Mouse (Mus musculus) G1E-ER4 (cell line): ENCODE measurements around the gene Acadl. TPM values are rescaled to one million over a fixed set of nuclear protein-coding genes. Genes with fewer than 3 reads are reported as not detected.

ENCODE experiments used
- GATA1 ChIP-seq: IDR thresholded peaks from one replicate; pipeline ENCODE4 v1.8.0; 2012; ENCODE audit warnings: low read length, inconsistent platforms
- polyA plus RNA-seq: library from polyadenylated mRNA; stranded (reverse); fragments of >175 nt; gene quantifications from 2 replicates; pipeline ENCODE4 v1.2.3, GENCODE M21; 2012

Acadl gene
- polyA plus RNA-seq, 1 experiment = 16.6 TPM

GRCm38 (mm10) chr1:66847506-66847905 is 15.6 kb downstream of the Acadl start:
- TF ChIP-seq GATA1 = no peak

- TF ChIP-seq GATA1 = no peak
Observed at GRCm38 (mm10) chr1:66845690-66846318, 17.3 kb downstream of the Acadl start.

- no peak for TF ChIP-seq GATA1
Observed at GRCm38 (mm10) chr1:66841938-66842337, 21.1 kb downstream of the Acadl start.

GRCm38 (mm10) chr1:66841510-66841909 is 21.6 kb downstream of the Acadl start:
- TF ChIP-seq GATA1 = no peak

GRCm38 (mm10) chr1:66839755-66840438 is 23.2 kb downstream of the Acadl start:
- TF ChIP-seq GATA1 = no peak

GRCm38 (mm10) chr1:66839135-66839534 is 23.9 kb downstream of the Acadl start:
- no peak for TF ChIP-seq GATA1

GRCm38 (mm10) chr1:66838184-66839042 is 24.7 kb downstream of the Acadl start:
- no peak for TF ChIP-seq GATA1

GRCm38 (mm10) chr1:66837207-66837606 is 25.9 kb downstream of the Acadl start:
- no peak for TF ChIP-seq GATA1

- TF ChIP-seq GATA1 = no peak
Observed at GRCm38 (mm10) chr1:66832636-66833165, 30.4 kb downstream of the Acadl start.

GRCm38 (mm10) chr1:66831824-66832600 is 31.1 kb downstream of the Acadl start:
- no peak for TF ChIP-seq GATA1

GRCm38 (mm10) chr1:66829400-66830080 is 33.5 kb downstream of the Acadl start:
- no peak for TF ChIP-seq GATA1

GRCm38 (mm10) chr1:66821966-66822365 is 41.1 kb downstream of the Acadl start:
- TF ChIP-seq GATA1 = no peak

GRCm38 (mm10) chr1:66820241-66820640 is 42.8 kb downstream of the Acadl start:
- no peak for TF ChIP-seq GATA1

- TF ChIP-seq GATA1 = no peak
Observed at GRCm38 (mm10) chr1:66817865-66818315, 45.2 kb downstream of the Acadl start.

- no peak for TF ChIP-seq GATA1
Observed at GRCm38 (mm10) chr1:66817453-66817839, 45.6 kb downstream of the Acadl start, which contains the start of gene Kansl1l. Gene Kansl1l, minus strand, starts transcription at chr1:66817562.
